Mouse (Mus musculus) forebrain, embryonic 14.5 days (tissue): ENCODE measurements around the gene Zfp668. TPM values are rescaled to one million over a fixed set of nuclear protein-coding genes. Genes with fewer than 3 reads are reported as not detected.

ENCODE experiments used
- ATAC-seq: fragments of 200-750 bp; cut with Nextera tagmentation; 2 replicates; pipeline ENCODE4 v1.8.0; 2017; ENCODE audit warnings: mild to moderate bottlenecking, moderate library complexity
- DNase-seq: peaks from one replicate; pipeline ENCODE4 v3.0.0-alpha.2; 2015; ENCODE audit warnings: low spot score
- H3K27ac ChIP-seq: fragments of 300-500 bp; sonication (generic); 2 replicates; pipeline ENCODE4 v1.5.1; 2014; ENCODE audit warnings: low read depth, mild to moderate bottlenecking, control low read depth, low read length, moderate library complexity
- H3K27me3 ChIP-seq: fragments of 300-500 bp; sonication (generic); replicated peaks from 2 replicates; pipeline ENCODE4 v1.6.1; 2014; ENCODE audit warnings: low read length, control low read depth, mixed read lengths; ENCODE audit not compliant: control insufficient read depth, insufficient read depth
- H3K36me3 ChIP-seq: fragments of 300-500 bp; sonication (generic); 2 replicates; pipeline ENCODE4 v1.6.1; 2014; ENCODE audit warnings: low read length, control low read depth; ENCODE audit not compliant: control insufficient read depth, insufficient read depth
- H3K4me1 ChIP-seq: fragments of 300-500 bp; sonication (generic); 2 replicates; pipeline ENCODE4 v1.6.1; 2014; ENCODE audit warnings: antibody characterized with exemption, low read length, control low read depth; ENCODE audit not compliant: control insufficient read depth, insufficient read depth
- H3K4me2 ChIP-seq: fragments of 300-500 bp; sonication (generic); 2 replicates; pipeline ENCODE4 v1.6.1; 2014; ENCODE audit warnings: mild to moderate bottlenecking, control low read depth, low read length
- H3K4me3 ChIP-seq: fragments of 300-500 bp; sonication (generic); 2 replicates; pipeline ENCODE4 v1.5.1; 2014; ENCODE audit warnings: low read depth, low read length, control low read depth
- H3K9ac ChIP-seq: fragments of 300-500 bp; sonication (generic); 2 replicates; pipeline ENCODE4 v1.6.1; 2014; ENCODE audit warnings: mild to moderate bottlenecking, low read length, control low read depth, moderate library complexity
- H3K9me3 ChIP-seq: fragments of 300-500 bp; sonication (generic); replicated peaks from 2 replicates; pipeline ENCODE4 v1.6.1; 2016; ENCODE audit warnings: low read length, control low read depth, mixed read lengths; ENCODE audit not compliant: control insufficient read depth
- WGBS: fragments of 180-500 bp; shearing (Covaris S2); extraction: QIAGEN DNeasy Blood & Tissue Kit; methylation state at CpG from one replicate; pipeline ENCODE4 v1.1.7; 2014; 5-methylcytosine and 5-hydroxymethylcytosine counted together
- polyA plus RNA-seq: library from polyadenylated mRNA; unstranded; fragments of >200 nt; fragmentation: Nextera tagmentation; extraction: Ambion mirVana; gene quantifications from 2 replicates; pipeline ENCODE4 v1.2.1, GENCODE M21; 2014

The Zfp668 gene
- polyA plus RNA-seq, 1 experiment from 2014 or later: 24.1 TPM

GRCm38 (mm10) chr7:127887191-127887590 is 10.6 kb upstream of the Zfp668 start:
- ATAC-seq (no peak), DNase-seq (no peak)
- no peaks in the 10 kb centered on the region for H3K9me3 ChIP-seq
- no peak overlapping the region for H3K4me2 ChIP-seq
- H3K27ac ChIP-seq: no peak overlapping the region
- WGBS: 80% methylated on average over 8 of the region's 8 CpGs
- H3K27me3 ChIP-seq: no peaks in the 10 kb centered on the region
- H3K4me1 ChIP-seq: peaks cover 2% of the 10 kb centered on the region; the same call in 1 of the 2 replicates
- H3K36me3 ChIP-seq: peaks cover 88% of the 10 kb centered on the region
- H3K4me3 ChIP-seq: no peak overlapping the region
- no peak overlapping the region for H3K9ac ChIP-seq

- Histone ChIP-seq H3K9ac (no peak overlapping the region), H3K4me3 (no peak overlapping the region), H3K36me3 (peaks cover 95% of the 10 kb centered on the region), H3K27me3 (no peaks in the 10 kb centered on the region), H3K27ac (no peak overlapping the region), H3K4me1 (peaks cover 2% of the 10 kb centered on the region; the same call in 1 of the 2 replicates), H3K9me3 (no peaks in the 10 kb centered on the region), H3K4me2 (no peak overlapping the region)
- WGBS: 93% methylated on average over 6 of the region's 6 CpGs
- no peak for ATAC-seq
- no peak for DNase-seq
Observed at GRCm38 (mm10) chr7:127886551-127886950, 9.9 kb upstream of the Zfp668 start.

GRCm38 (mm10) chr7:127885951-127886350 is 9.3 kb upstream of the Zfp668 start:
- 78% methylated on average over 6 of the region's 6 CpGs for WGBS
- Histone ChIP-seq H3K4me3 (no peak overlapping the region), H3K27ac (no peak overlapping the region), H3K9ac (no peak overlapping the region), H3K27me3 (no peaks in the 10 kb centered on the region), H3K9me3 (no peaks in the 10 kb centered on the region), H3K36me3 (peaks cover 98% of the 10 kb centered on the region), H3K4me1 (peaks cover 2% of the 10 kb centered on the region; the same call in 1 of the 2 replicates), H3K4me2 (no peak overlapping the region)
- DNase-seq (no peak), ATAC-seq (no peak)

DNA sequence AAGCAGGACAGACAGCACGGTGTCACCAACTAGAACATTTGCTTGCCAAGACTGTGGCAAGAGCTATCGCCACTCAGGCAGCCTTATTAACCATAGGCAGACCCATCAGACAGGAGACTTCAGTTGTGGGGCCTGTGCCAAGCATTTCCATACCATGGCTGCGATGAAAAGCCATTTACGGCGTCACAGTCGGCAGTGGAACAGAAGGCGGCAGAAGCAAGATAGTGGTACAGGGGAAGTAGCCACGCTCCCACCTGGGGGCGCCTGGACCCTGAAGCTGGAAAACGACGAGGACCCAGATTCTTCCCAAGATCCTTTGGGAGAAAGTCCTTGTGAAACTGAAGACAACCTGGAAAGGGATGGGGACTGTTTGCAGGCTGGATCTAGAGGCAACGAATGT is 3.8 kb upstream of the Zfp668 start:
- no peak for DNase-seq
- H3K4me3 ChIP-seq: no peak overlapping the region
- H3K27ac ChIP-seq: no peak overlapping the region
- H3K4me2 ChIP-seq: no peak overlapping the region
- H3K27me3 ChIP-seq: no peaks in the 10 kb centered on the region
- peaks cover 9% of the 10 kb centered on the region for H3K4me1 ChIP-seq
- H3K36me3 ChIP-seq: peaks cover 76% of the 10 kb centered on the region
- 89% methylated on average over 12 of the region's 12 CpGs for WGBS
- ATAC-seq: no peak
- H3K9ac ChIP-seq: no peak overlapping the region
- H3K9me3 ChIP-seq: no peaks in the 10 kb centered on the region

DNA sequence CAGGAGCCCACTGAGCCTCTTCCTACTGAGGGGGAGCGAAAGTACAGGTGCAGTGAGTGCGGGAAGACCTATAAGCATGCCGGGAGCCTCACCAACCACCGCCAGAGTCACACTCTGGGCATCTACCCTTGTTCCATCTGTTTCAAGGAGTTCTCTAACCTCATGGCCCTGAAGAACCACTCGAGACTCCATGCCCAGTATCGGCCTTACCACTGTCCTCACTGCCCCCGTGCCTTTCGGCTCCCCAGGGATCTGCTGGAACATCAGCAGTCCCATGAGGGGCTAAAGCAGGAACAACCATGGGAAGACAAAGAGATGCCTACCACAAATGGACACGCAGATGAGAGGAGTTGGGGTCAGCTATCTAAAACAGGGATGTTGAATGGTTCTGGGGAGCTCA is 2.7 kb upstream of the Zfp668 start:
- Histone ChIP-seq H3K9ac (no peak overlapping the region), H3K36me3 (peaks cover 65% of the 10 kb centered on the region), H3K27ac (no peak overlapping the region), H3K9me3 (no peaks in the 10 kb centered on the region), H3K4me2 (no peak overlapping the region), H3K4me3 (no peak overlapping the region), H3K27me3 (no peaks in the 10 kb centered on the region), H3K4me1 (peaks cover 13% of the 10 kb centered on the region)
- DNase-seq (no peak), ATAC-seq (no peak)
- WGBS: 97% methylated on average over 9 of the region's 9 CpGs

DNA sequence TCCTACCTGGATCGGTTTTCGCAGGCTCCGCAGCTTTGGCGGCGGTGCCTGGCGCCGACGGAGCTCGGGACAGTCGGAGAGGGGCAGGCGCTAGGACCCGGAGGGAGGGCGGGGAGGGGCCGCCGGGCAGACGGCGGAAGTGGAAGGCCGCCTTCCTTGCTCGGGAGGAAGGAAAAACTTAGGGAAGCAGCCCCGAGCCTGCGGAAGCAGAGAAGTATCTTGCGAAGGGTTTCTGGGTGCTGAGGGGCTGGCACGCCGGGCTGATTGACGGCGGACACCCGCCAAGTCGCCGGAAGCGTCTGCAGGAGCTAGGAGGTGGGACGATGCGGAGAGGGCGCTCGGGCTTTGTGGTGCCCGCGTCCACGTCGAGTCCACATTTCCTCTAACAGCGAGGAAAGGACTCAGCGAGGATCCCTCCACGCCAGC is 574 bp downstream of the Zfp668 start, which contains the start of gene Zfp646:
Gene Zfp646 (plus strand): TSS at position 181 of the 426 bp plus-strand sequence.
- WGBS: under 1% methylated on average over 40 of the region's 41 CpGs
- H3K4me1 ChIP-seq: peaks cover 18% of the 10 kb centered on the region
- H3K27me3 ChIP-seq: no peaks in the 10 kb centered on the region
- peak within 1 kb of the TSS; percentile 98 for H3K4me3 ChIP-seq
- peak within 1 kb of the TSS; percentile 94 for H3K4me2 ChIP-seq
- DNase-seq (peak; percentile 93), ATAC-seq (peak; percentile 92)
- H3K27ac ChIP-seq: peak within 1 kb of the TSS; percentile 100
- H3K9ac ChIP-seq: peak within 1 kb of the TSS; percentile 98
- no peaks in the 10 kb centered on the region for H3K9me3 ChIP-seq
- H3K36me3 ChIP-seq: peaks cover 48% of the 10 kb centered on the region

- WGBS: under 1% methylated on average over 42 of the region's 43 CpGs
- no peaks in the 10 kb centered on the region for H3K9me3 ChIP-seq
- H3K4me3 ChIP-seq: peak overlapping the region; percentile 98
- H3K27me3 ChIP-seq: no peaks in the 10 kb centered on the region
- H3K4me2 ChIP-seq: peak overlapping the region; percentile 94
- peaks cover 46% of the 10 kb centered on the region for H3K36me3 ChIP-seq
- H3K27ac ChIP-seq: peak overlapping the region; percentile 100
- H3K4me1 ChIP-seq: peaks cover 18% of the 10 kb centered on the region
- peak overlapping the region; percentile 98 for H3K9ac ChIP-seq
- ATAC-seq: peak; percentile 93
- DNase-seq: peak; percentile 98
Observed at GRCm38 (mm10) chr7:127875627-127876001, 1.0 kb downstream of the Zfp668 start.

DNA sequence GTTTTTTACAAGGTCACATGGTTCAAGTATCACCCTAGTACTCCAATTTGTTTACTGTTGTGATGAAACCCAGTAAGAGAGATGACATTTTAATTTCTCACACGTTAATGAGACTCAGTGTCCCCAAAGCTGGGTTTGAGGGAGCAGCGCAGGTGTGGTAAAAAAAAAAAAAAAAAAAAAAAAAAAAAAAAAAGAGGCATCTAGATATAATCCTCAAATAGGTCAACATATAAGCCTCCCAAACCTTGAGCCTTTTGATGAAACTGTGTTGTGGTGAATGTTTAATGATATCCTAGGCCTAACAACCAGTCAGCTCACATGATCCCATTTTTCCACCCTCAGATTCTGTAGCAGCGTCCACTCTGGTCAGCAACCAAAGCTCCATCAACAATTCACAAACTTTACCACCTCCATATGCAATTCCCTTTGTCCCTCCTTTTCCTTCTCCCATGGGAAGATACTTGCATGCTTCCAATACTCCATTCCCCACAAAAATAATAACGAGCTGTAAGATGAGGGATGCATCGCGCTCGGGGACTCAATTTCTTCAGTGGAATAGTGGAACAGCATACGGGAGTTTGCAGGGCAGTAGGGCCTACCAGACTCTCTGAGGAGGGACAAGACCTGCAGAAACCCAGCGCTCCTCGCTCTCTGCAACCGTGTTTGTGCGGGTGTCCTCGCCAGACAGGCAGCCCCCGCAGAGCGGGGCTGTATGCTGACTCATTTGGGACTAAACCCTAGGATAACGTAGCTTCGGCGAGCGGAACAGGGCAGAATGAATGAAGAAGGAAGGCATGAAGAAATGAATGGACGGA is 1.6 kb downstream of the Zfp668 start:
- peaks cover 18% of the 10 kb centered on the region for H3K4me1 ChIP-seq
- peak; percentile 27 for ATAC-seq

DNA sequence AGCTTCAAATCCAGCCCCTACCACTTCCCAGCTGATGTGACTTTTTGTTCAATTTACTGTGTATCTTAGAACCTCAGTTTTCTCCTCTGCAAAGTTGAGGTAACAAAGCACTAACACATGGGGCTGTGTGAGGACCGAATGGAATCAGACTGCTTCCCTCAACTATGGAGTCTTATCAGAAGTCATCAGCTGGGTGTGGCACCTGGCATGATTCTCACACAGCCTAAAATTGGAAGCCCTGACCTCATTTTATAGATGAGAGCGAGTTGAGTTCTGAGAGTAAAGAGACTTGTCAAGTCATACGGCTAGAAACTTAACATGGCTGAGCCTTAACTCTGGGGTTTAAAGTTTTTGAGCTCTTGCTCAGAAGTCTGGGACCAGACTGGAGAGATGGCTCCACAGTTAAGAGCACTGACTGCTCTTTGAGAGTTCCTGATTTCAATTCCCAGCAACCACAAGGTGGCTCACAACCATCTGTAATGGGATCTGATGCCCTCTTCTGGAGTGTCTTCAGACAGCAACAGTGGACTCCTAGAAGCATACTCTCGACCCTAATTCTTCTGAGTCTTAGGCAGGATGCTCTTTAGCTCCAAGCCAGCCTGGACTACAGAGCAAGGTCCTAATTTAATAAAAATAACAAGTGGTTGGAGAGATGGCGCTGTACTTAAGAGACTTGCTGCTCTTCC is 6.3 kb downstream of the Zfp668 start:
- ATAC-seq: no peak
- peaks cover 57% of the 10 kb centered on the region for H3K36me3 ChIP-seq

More for the DNA sequence above, 1.6 kb downstream of the Zfp668 start:
- H3K9ac ChIP-seq: peak overlapping the region; percentile 98
- no peaks in the 10 kb centered on the region for H3K9me3 ChIP-seq
- peak overlapping the region; percentile 94 for H3K4me2 ChIP-seq
- H3K27me3 ChIP-seq: no peaks in the 10 kb centered on the region
- WGBS: 3% methylated on average over 20 of the region's 20 CpGs
- H3K36me3 ChIP-seq: peaks cover 46% of the 10 kb centered on the region
- peak overlapping the region; percentile 98 for H3K4me3 ChIP-seq
- peak overlapping the region; percentile 100 for H3K27ac ChIP-seq
- no peak for DNase-seq

More for the DNA sequence above, 6.3 kb downstream of the Zfp668 start:
- no peak overlapping the region for H3K4me3 ChIP-seq
- no peak for DNase-seq
- H3K27ac ChIP-seq: no peak overlapping the region
- H3K4me2 ChIP-seq: no peak overlapping the region
- H3K9me3 ChIP-seq: no peaks in the 10 kb centered on the region
- 85% methylated on average over 5 of the region's 5 CpGs for WGBS
- peaks cover 11% of the 10 kb centered on the region for H3K4me1 ChIP-seq
- H3K27me3 ChIP-seq: no peaks in the 10 kb centered on the region
- H3K9ac ChIP-seq: no peak overlapping the region
